Mouse (Mus musculus): ENCODE measurements around the gene H2-Ke6.

DNA sequence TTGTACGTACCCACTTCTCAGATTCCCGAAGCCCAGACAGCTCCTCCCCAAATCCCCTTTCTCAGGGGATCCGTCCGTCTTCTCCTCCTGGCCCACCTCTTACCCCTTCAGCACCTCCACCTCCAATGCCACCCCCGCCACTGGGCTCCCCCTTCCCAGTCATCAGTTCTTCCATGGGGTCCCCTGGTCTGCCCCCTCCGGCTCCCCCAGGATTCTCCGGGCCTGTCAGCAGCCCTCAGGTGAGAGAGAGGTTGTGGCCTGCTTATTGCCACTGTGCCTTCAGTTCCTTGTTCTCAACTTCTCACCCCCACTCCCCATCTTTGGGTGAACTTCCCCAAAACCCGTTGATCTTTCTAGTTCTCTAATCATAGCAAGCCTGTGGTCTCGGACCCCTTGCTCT, 4.9 kb upstream of the H2-Ke6 start:
- TF ChIP-seq POLR2A (IDR thresholded peaks at IDR 0.05; ENCODE audit: insufficient read depth, low read depth, low read length) (no peak), CTCF (IDR thresholded peaks at IDR 0.05; ENCODE audit: insufficient read depth, low read depth, low read length) (no peak)
